Mouse (Mus musculus): ENCODE measurements around the gene Cflar.

DNA sequence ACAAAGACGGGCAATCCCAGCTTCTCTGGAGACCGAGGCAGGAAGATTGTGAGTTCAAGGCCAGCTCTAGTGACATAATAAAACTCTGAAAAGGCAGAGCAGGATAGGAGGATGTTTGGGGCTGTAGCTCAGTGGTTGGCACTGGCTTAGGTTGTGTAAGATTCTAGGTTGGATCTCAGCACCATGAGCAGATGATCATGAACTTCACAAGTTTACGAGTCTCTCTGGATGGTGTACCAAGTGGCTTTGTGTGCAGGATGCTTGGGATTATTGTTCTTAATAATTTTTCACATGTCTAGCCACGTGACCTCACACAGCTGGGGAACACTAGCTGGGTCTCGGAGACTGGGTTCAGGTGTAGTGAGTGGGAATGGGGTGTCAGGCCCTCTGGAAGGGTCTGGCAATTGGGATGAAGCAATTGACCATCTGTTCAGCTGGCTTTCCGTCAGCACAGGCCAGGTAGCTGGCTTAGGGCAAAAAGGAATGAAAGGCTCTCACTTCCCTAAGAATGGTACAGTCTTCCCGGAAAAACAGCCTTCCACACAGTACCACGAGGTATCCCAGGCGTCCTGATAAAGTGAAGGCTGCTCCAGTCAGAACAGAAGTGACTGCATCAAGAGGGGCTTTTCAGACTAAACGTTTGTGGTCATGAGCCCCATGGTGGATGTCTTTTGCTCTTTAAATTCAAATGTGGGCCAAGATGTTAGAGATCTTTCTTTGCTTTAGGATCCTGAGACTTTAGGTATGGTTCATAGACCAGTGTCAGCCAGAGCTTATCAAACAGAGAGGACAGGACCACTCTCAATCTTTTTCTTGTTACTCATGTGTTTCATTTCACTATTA lies 16.7 kb downstream of the Cflar start:
- no peak for TF ChIP-seq CTCF (IDR thresholded peaks at IDR 0.05; ENCODE audit: control insufficient read depth, insufficient read depth, insufficient replicate concordance, low read depth, low read length)
- TF ChIP-seq POLR2A (IDR thresholded peaks at IDR 0.05; ENCODE audit: control insufficient read depth, low read depth, low read length), result no peak
